Mouse (Mus musculus) limb, embryonic 12.5 days (tissue): ENCODE measurements around the gene Wdr24. TPM values are rescaled to one million over a fixed set of nuclear protein-coding genes. Genes with fewer than 3 reads are reported as not detected.

ENCODE experiments used
- ATAC-seq: fragments of 200-750 bp; cut with Nextera tagmentation; 2 replicates; pipeline ENCODE4 v1.8.0; 2017; ENCODE audit warnings: low read depth, moderate TSS enrichment; ENCODE audit not compliant: insufficient number of reproducible peaks, insufficient read depth, low FRiP score, low TSS enrichment
- H3K27ac ChIP-seq: fragments of 300-500 bp; sonication (generic); 2 replicates; pipeline ENCODE4 v1.5.1; 2016; ENCODE audit warnings: mild to moderate bottlenecking, moderate library complexity
- H3K27me3 ChIP-seq: fragments of 300-500 bp; sonication (generic); 2 replicates; pipeline ENCODE4 v1.6.1; 2016; ENCODE audit warnings: mild to moderate bottlenecking, moderate library complexity
- H3K36me3 ChIP-seq: fragments of 300-500 bp; sonication (generic); 2 replicates; pipeline ENCODE4 v1.6.1; 2016; ENCODE audit warnings: mild to moderate bottlenecking, moderate library complexity
- H3K4me1 ChIP-seq: fragments of 300-500 bp; sonication (generic); replicated peaks from 2 replicates; pipeline ENCODE4 v1.6.1; 2016
- H3K4me2 ChIP-seq: fragments of 300-500 bp; sonication (generic); 2 replicates; pipeline ENCODE4 v1.6.1; 2016; ENCODE audit warnings: mild to moderate bottlenecking, moderate library complexity
- H3K4me3 ChIP-seq: fragments of 300-500 bp; sonication (generic); replicated peaks from 2 replicates; pipeline ENCODE4 v1.5.1; 2016; ENCODE audit warnings: mild to moderate bottlenecking
- H3K9ac ChIP-seq: fragments of 300-500 bp; sonication (generic); replicated peaks from 2 replicates; pipeline ENCODE4 v1.6.1; 2016; ENCODE audit warnings: mild to moderate bottlenecking, moderate library complexity
- H3K9me3 ChIP-seq: fragments of 300-500 bp; sonication (generic); 2 replicates; pipeline ENCODE4 v1.6.1; 2016; ENCODE audit warnings: mild to moderate bottlenecking, moderate library complexity
- WGBS: fragments of 180-500 bp; shearing (Covaris S2); methylation state at CpG from one replicate; pipeline ENCODE4 v1.1.7; 2016; 5-methylcytosine and 5-hydroxymethylcytosine counted together
- polyA plus RNA-seq: library from polyadenylated mRNA; unstranded; fragments of >200 nt; fragmentation: Nextera tagmentation; extraction: Ambion mirVana; gene quantifications from 2 replicates; pipeline ENCODE4 v1.2.1, GENCODE M21; 2016

The Wdr24 gene
- polyA plus RNA-seq, 1 experiment from 2014 or later, result 30.9 TPM

GRCm38 (mm10) chr17:25808028-25808427, 15.4 kb upstream of the Wdr24 start:
- H3K27me3 ChIP-seq, result peaks cover 79% of the 10 kb centered on the region
- no peak overlapping the region for H3K27ac ChIP-seq

GRCm38 (mm10) chr17:25808789-25809605, 14.4 kb upstream of the Wdr24 start, which contains the start of gene Fbxl16:
Gene Fbxl16, plus strand, starts transcription at chr17:25809085.
- Histone ChIP-seq H3K4me1 (peaks cover 8% of the 10 kb centered on the region), H3K4me3 (peak within 1 kb of the TSS; percentile 71), H3K9me3 (no peaks in the 10 kb centered on the region), H3K36me3 (no peaks in the 10 kb centered on the region), H3K27me3 (peaks cover 79% of the 10 kb centered on the region), H3K27ac (no peak within 1 kb of the TSS), H3K4me2 (peak within 1 kb of the TSS; percentile 96), H3K9ac (peak within 1 kb of the TSS; percentile 66)
- under 1% methylated on average over 97 of the region's 100 CpGs for WGBS
- ATAC-seq, result peak; percentile 60

More at GRCm38 (mm10) chr17:25808028-25808427, 15.4 kb upstream of the Wdr24 start:
- H3K4me3 ChIP-seq, result peak overlapping the region; percentile 71; the same call in 1 of the 2 replicates
- ATAC-seq, result no peak
- WGBS, result 42% methylated on average over 5 of the region's 5 CpGs
- H3K4me2 ChIP-seq, result peak overlapping the region; percentile 96
- H3K4me1 ChIP-seq, result peaks cover 8% of the 10 kb centered on the region
- H3K9ac ChIP-seq, result 0 out of 2 replicates have a peak overlapping the region, but pooled peaks have one; percentile 66
- no peaks in the 10 kb centered on the region for H3K9me3 ChIP-seq
- H3K36me3 ChIP-seq, result no peaks in the 10 kb centered on the region

DNA sequence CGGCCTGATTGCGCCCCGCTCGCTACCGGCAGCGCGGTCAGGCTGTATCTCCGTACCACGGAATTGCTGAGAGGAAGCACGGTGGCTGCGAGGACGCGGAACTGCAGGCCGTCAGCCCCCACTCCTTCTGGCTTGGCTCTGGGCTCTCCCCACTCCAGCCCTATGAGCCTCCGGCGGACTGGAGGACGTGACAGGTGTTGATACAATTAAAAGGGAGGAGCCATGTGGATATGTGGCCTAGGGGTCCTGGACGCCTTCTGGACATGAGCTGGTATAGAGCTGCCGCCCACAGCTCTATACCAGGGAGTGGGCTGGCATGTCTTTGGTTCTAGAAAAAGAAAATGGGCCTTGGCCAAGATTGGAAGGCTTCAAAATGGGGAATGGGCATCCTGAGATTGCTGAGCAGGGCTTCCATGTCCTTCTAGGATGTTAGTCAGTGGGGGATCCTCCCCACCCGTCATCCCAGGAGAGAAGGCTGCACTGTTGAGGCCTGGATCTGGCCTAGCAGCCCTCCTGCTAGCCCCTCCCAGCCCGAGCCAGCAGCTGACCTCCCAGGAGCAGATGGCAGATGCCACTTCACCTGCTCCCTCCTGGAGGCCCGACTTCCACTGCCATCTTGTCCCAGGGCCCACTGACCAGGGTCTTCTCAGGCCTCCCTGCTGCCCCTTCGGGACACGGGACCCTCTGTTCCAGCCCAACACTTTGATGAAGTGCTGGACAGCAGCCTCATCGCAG, 13.7 kb upstream of the Wdr24 start:
- peaks cover 81% of the 10 kb centered on the region for H3K27me3 ChIP-seq
- H3K9me3 ChIP-seq, result no peaks in the 10 kb centered on the region
- 12% methylated on average over 25 of the region's 25 CpGs for WGBS
- peak overlapping the region; percentile 96 for H3K4me2 ChIP-seq
- peaks cover 8% of the 10 kb centered on the region for H3K4me1 ChIP-seq
- H3K36me3 ChIP-seq, result no peaks in the 10 kb centered on the region
- ATAC-seq, result no peak; the same call in 1 of the 2 replicates
- H3K9ac ChIP-seq, result peak overlapping the region; percentile 66
- no peak overlapping the region for H3K27ac ChIP-seq
- H3K4me3 ChIP-seq, result peak overlapping the region; percentile 71

DNA sequence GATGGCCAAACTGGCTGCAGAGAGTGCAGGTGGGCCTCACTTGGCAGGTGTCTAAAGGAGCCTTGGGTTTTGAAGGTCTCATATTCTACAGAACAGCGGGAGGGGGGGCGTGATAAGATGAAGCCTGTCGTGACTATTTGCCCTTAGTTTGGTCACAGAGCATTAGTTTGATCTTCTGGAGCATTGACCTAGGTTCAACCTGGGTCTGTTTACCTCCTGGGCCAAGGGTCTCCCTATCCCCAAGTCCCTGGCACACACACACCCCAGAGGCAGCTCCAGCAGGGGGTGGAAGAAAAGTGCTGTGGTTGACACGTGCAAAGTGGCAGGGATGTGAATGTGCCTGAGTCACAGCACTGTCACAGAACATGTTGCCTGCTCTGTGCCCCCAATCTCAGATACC, 12.5 kb upstream of the Wdr24 start:
- Histone ChIP-seq H3K36me3 (no peaks in the 10 kb centered on the region), H3K4me2 (no peak overlapping the region), H3K27me3 (peaks cover 83% of the 10 kb centered on the region), H3K9ac (no peak overlapping the region), H3K9me3 (no peaks in the 10 kb centered on the region), H3K4me3 (no peak overlapping the region), H3K4me1 (peaks cover 8% of the 10 kb centered on the region), H3K27ac (no peak overlapping the region)
- WGBS, result 72% methylated on average over 4 of the region's 4 CpGs
- ATAC-seq, result no peak

DNA sequence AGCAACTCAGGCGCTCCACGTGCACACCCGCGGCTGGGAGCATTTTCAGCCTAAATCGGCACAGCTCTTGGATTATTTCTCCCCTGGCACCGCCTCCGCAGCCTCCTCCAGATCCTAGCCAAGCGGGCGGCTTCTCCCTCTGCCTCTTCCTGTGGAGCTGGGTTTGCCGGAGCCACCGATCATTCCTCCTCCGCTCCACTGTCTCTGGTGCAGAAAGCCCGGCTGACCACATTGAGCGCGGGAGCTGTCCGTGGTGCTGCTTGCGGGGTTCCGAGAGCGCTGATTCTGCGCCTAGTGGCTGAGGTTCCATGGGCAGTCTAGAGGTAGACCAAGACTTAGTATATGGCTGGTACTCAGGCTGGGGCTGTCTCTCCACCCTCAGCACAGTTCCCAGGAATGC, 10.0 kb upstream of the Wdr24 start:
- ATAC-seq, result no peak; the same call in 1 of the 2 replicates
- Histone ChIP-seq H3K27me3 (peaks cover 88% of the 10 kb centered on the region), H3K9me3 (no peaks in the 10 kb centered on the region), H3K9ac (no peak overlapping the region), H3K4me3 (no peak overlapping the region), H3K36me3 (no peaks in the 10 kb centered on the region), H3K27ac (no peak overlapping the region), H3K4me1 (peaks cover 8% of the 10 kb centered on the region), H3K4me2 (no peak overlapping the region)
- 4% methylated on average over 20 of the region's 20 CpGs for WGBS

- no peaks in the 10 kb centered on the region for H3K9me3 ChIP-seq
- no peaks in the 10 kb centered on the region for H3K36me3 ChIP-seq
- no peak overlapping the region for H3K27ac ChIP-seq
- no peak for ATAC-seq
- H3K4me3 ChIP-seq, result no peak overlapping the region
- H3K4me1 ChIP-seq, result no peaks in the 10 kb centered on the region; the same call in 1 of the 2 replicates
- H3K27me3 ChIP-seq, result peaks cover 84% of the 10 kb centered on the region
- no peak overlapping the region for H3K9ac ChIP-seq
- no peak overlapping the region for H3K4me2 ChIP-seq
- 80% methylated on average over 11 of the region's 11 CpGs for WGBS
Measured at GRCm38 (mm10) chr17:25817662-25818061, 5.8 kb upstream of the Wdr24 start.

DNA sequence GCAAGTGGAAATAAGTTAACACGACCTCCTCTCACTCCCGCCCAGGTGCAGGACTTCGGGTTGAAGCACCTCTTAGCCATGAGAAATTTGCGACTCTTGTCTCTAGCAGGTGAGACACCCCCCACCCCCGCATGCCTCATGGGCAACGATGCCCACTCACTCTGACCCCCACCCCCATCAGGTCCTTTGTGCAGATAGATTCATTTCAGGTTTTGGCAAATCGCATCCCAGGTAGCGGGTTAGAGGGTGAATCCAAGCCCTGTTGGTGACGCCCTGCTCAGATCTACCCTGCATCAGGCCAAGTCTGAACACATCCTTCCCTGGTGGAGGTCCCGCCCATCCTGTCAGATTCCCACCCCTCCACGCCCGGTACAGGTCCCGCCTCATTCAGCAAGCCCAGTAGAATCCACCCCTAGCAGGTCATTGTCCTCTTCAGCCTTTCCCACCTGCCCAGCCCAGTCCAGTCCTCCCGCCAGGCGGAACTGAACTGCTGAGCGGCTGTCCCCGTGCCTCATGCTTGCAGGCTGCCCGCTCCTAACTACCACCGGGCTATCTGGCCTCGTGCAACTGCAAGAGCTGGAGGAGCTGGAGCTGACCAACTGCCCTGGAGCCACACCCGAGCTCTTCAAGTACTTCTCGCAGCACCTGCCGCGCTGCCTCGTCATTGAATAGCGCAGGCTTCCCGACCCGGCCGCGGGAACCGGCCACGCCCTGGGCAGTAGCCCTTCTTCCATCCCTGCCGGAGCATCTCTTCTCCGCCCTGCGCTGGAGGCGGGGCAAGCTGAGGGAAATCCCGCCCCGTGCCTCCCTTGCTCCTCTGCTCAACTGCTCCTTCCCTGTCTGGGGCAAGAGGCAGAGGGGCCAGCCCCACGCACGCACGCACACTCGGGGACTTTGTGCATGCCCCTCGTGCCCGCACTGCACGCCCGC, 4.3 kb upstream of the Wdr24 start:
- Histone ChIP-seq H3K27me3 (peaks cover 72% of the 10 kb centered on the region), H3K4me1 (peaks cover 4% of the 10 kb centered on the region), H3K4me3 (peak overlapping the region; percentile 14; the same call in 1 of the 2 replicates), H3K27ac (no peak overlapping the region), H3K9ac (no peak overlapping the region; the same call in 1 of the 2 replicates), H3K36me3 (no peaks in the 10 kb centered on the region), H3K9me3 (no peaks in the 10 kb centered on the region), H3K4me2 (peak overlapping the region; percentile 28)
- no peak for ATAC-seq
- WGBS, result 6% methylated on average over 46 of the region's 46 CpGs

- H3K9me3 ChIP-seq, result no peaks in the 10 kb centered on the region
- H3K9ac ChIP-seq, result peak overlapping the region; percentile 55
- peak overlapping the region; percentile 83 for H3K4me2 ChIP-seq
- WGBS, result 74% methylated on average over 17 of the region's 17 CpGs
- peaks cover 29% of the 10 kb centered on the region for H3K4me1 ChIP-seq
- no peak for ATAC-seq
- H3K4me3 ChIP-seq, result peak overlapping the region; percentile 53
- H3K36me3 ChIP-seq, result peaks cover 29% of the 10 kb centered on the region
- peaks cover 27% of the 10 kb centered on the region for H3K27me3 ChIP-seq
- H3K27ac ChIP-seq, result no peak overlapping the region
Measured at GRCm38 (mm10) chr17:25824362-25825142, 1.1 kb downstream of the Wdr24 start.

GRCm38 (mm10) chr17:25825311-25825710, 1.9 kb downstream of the Wdr24 start:
- peaks cover 36% of the 10 kb centered on the region for H3K4me1 ChIP-seq
- 93% methylated on average over 6 of the region's 6 CpGs for WGBS
- no peak overlapping the region for H3K4me3 ChIP-seq

DNA sequence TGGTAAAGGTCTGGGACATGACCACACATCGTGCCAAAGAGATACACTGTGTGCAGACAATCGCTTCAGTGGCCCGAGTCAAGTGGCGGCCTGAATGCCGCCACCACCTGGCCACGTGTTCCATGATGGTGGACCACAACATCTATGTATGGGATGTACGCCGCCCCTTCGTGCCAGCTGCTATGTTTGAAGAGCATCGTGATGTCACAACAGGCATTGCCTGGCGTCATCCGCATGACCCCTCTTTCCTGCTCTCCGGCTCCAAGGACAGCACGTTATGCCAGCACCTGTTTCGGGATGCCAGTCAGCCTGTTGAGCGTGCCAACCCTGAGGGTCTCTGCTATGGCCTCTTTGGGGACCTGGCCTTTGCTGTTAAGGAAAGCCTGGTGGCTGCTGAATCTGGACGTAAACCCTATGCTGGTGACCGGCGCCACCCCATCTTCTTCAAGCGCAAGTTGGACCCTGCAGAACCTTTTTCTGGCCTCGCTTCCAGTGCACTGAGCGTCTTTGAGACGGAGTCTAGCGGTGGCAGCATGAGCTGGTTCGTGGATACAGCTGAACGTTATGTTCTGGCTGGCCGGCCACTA, 2.6 kb downstream of the Wdr24 start:
- Histone ChIP-seq H3K27me3 (peaks cover 13% of the 10 kb centered on the region), H3K27ac (no peak overlapping the region), H3K4me2 (no peak overlapping the region), H3K9me3 (no peaks in the 10 kb centered on the region), H3K4me1 (peaks cover 42% of the 10 kb centered on the region), H3K36me3 (peaks cover 44% of the 10 kb centered on the region), H3K9ac (no peak overlapping the region), H3K4me3 (no peak overlapping the region)
- ATAC-seq, result no peak
- WGBS, result 93% methylated on average over 27 of the region's 27 CpGs

More at GRCm38 (mm10) chr17:25825311-25825710, 1.9 kb downstream of the Wdr24 start:
- no peak overlapping the region for H3K27ac ChIP-seq
- H3K9me3 ChIP-seq, result no peaks in the 10 kb centered on the region
- H3K4me2 ChIP-seq, result no peak overlapping the region
- no peak overlapping the region for H3K9ac ChIP-seq
- peaks cover 36% of the 10 kb centered on the region for H3K36me3 ChIP-seq
- peaks cover 20% of the 10 kb centered on the region for H3K27me3 ChIP-seq
- ATAC-seq, result no peak
